Mouse (Mus musculus) ES-Bruce4 (cell line): ENCODE measurements around the gene Piwil4. TPM values are rescaled to one million over a fixed set of nuclear protein-coding genes. Genes with fewer than 3 reads are reported as not detected.

ENCODE experiments used
- H3K27ac ChIP-seq: 2 replicates; pipeline ENCODE4 v1.5.1; 2012; ENCODE audit warnings: low read length, inconsistent platforms; ENCODE audit not compliant: insufficient read depth
- H3K27me3 ChIP-seq: 2 replicates; pipeline ENCODE4 v1.6.1; 2012; ENCODE audit warnings: mild to moderate bottlenecking, low read length, inconsistent platforms; ENCODE audit not compliant: control insufficient read depth, poor library complexity, insufficient read depth, severe bottlenecking
- H3K36me3 ChIP-seq: 2 replicates; pipeline ENCODE4 v1.6.1; 2012; ENCODE audit warnings: inconsistent platforms, mild to moderate bottlenecking, low read length, moderate library complexity; ENCODE audit not compliant: control insufficient read depth, poor library complexity, insufficient read depth, severe bottlenecking
- H3K4me1 ChIP-seq: one replicate; pipeline ENCODE4 v1.8.1; 2011; ENCODE audit warnings: low read length; ENCODE audit not compliant: control insufficient read depth, insufficient read depth
- H3K4me3 ChIP-seq: 2 replicates; pipeline ENCODE4 v1.5.1; 2011; ENCODE audit warnings: low read depth, mild to moderate bottlenecking, low read length
- H3K9ac ChIP-seq: 2 replicates; pipeline ENCODE4 v1.6.1; 2012; ENCODE audit warnings: low read depth, mild to moderate bottlenecking, inconsistent platforms; ENCODE audit not compliant: poor library complexity, severe bottlenecking
- H3K9me3 ChIP-seq: replicated peaks from 2 replicates; pipeline ENCODE4 v1.6.1; 2012; ENCODE audit warnings: mild to moderate bottlenecking, low read length, inconsistent platforms; ENCODE audit not compliant: control insufficient read depth, poor library complexity, insufficient read depth, severe bottlenecking
- CTCF ChIP-seq: IDR thresholded peaks from one replicate; pipeline ENCODE4 v1.8.1; 2011; ENCODE audit warnings: low read depth, low read length
- EP300 ChIP-seq: IDR thresholded peaks from 2 replicates; pipeline ENCODE4 v1.6.1; 2011; ENCODE audit warnings: low read depth, low read length; ENCODE audit not compliant: insufficient read depth
- POLR2A ChIP-seq: IDR thresholded peaks from one replicate; pipeline ENCODE4 v1.8.1; 2011; ENCODE audit warnings: low read length; ENCODE audit not compliant: insufficient read depth
- polyA plus RNA-seq: library from polyadenylated mRNA; stranded (reverse); fragments of >200 nt; gene quantifications from 2 replicates; pipeline ENCODE4 v1.2.4, GENCODE M21; 2011; ENCODE audit warnings: low read depth; ENCODE audit not compliant: missing spikeins, insufficient read depth, insufficient read length

Gene Piwil4
- polyA plus RNA-seq, 1 experiment = not detected

DNA sequence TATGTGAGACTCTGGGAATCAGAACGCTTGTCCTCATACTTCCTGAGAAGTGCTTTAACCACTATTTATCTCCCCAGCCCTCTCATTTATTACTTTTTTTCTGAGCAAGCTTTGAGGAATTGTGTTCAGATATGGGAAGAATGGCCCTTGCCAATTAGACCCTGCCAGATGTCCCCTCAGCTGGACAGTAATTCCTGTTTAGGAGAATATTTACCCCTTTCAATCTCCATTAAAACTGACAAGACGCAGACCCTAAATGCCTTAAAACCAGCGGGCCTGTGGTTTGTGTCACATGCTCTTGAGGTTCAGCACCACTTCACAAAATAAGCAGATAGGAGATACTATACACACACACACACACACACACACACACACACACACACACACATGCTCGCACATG, 56.2 kb downstream of the Piwil4 start:
- Histone ChIP-seq H3K9me3 (no peaks in the 10 kb centered on the region), H3K4me1 (peaks cover 6% of the 10 kb centered on the region), H3K27me3 (no peaks in the 10 kb centered on the region), H3K36me3 (no peaks in the 10 kb centered on the region), H3K4me3 (no peak overlapping the region), H3K9ac (no peak overlapping the region), H3K27ac (no peak overlapping the region)
- TF ChIP-seq CTCF (no peak), POLR2A (no peak), EP300 (no peak)

DNA sequence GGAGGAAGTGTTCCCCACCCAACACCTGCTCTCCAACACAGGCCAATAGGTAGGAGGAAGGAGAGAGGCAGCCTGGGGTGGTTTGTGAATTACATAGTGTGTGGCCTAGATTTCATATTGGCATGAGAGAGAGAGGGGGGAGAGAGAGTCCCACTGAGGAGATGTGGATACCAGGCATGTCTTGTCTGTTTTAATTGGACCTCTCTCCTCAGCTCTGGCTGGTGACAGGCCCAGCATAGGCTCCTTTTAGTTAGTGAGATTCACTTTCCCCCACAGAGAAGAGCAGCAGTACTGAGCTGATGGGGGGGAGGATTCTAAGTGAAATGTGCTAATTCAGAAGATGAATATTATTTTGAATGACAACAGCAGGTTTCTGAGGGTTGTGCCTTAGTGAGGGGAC, 57.8 kb downstream of the Piwil4 start:
- Histone ChIP-seq H3K27me3 (no peaks in the 10 kb centered on the region), H3K36me3 (no peaks in the 10 kb centered on the region), H3K4me1 (peaks cover 6% of the 10 kb centered on the region), H3K9ac (no peak overlapping the region), H3K4me3 (no peak overlapping the region), H3K9me3 (no peaks in the 10 kb centered on the region), H3K27ac (no peak overlapping the region)
- TF ChIP-seq CTCF (no peak), POLR2A (no peak), EP300 (no peak)

DNA sequence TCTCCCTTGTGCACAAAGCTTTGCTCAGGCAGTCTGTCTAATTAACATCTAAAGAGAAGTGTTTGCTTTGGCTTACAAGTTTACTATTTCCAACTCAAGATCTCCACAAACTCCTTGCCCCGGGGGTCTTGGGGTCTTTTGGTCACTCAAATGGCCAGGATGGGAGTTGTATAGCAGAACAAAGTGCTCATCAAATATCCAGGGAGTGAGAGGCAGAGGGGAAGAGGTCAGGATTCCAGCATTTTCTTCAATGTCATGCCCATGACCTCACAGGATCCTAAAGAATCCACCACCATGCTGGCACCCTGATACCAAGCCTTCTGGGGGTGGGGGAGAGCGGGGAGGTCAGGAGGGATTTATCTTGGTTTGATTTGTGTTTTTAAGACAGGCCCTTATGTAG, 59.9 kb downstream of the Piwil4 start:
- Histone ChIP-seq H3K4me1 (peaks cover 6% of the 10 kb centered on the region), H3K27me3 (no peaks in the 10 kb centered on the region), H3K4me3 (no peak overlapping the region), H3K9ac (no peak overlapping the region), H3K9me3 (no peaks in the 10 kb centered on the region), H3K36me3 (no peaks in the 10 kb centered on the region), H3K27ac (peak overlapping the region; percentile 85)
- TF ChIP-seq CTCF (no peak), POLR2A (no peak), EP300 (peak; percentile 83; the same call in 1 of the 2 replicates)

DNA sequence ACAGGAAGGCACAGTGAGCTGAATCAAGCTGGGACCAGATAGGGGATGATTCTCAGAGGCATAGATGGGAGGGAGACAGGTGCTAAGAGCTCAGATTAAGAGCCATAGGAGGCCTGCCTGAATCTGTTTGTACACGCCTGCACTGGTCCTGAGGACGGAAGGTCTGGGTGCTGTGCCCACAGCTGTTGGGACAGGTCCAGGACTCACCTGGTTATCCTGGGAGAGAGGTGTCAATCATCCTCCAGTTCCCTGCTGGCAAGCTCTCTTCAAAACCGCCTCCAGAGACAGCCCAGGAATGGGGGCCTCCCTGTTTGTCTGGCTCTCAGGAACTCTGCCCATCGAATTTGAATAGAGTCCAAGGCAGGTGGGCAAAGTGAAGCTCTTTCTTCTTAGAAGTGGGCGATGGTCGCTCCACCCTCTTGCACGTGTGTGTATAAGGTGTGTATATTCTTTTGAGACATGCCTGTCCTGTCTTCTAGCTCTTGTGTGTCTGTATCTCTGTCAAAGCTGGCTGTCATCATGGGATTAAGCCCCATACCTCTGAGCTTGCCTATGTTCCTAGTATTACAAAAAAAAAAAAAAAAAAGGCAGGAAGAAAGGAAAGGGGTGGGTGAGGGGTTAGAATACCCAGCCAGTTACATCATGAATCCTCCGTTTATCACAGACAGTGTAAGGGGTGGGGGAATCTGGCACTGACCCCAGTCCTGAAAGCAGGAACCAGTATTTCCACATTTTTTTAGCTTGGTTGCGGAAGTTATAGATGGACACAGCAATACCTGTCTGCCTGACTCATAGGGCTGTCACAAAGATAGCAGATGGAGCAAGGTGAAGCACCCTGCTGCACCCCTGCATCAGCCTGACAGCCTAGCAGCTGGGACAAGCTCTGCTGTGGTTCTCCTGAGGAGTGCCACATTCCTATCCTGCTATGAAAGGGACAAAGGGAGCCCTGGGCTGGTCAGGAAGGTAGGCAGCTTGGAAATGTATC, 64.5 kb downstream of the Piwil4 start:
- Histone ChIP-seq H3K4me1 (peaks cover 4% of the 10 kb centered on the region), H3K36me3 (no peaks in the 10 kb centered on the region), H3K27me3 (no peaks in the 10 kb centered on the region), H3K4me3 (no peak overlapping the region), H3K9me3 (no peaks in the 10 kb centered on the region), H3K27ac (no peak overlapping the region; the same call in 1 of the 2 replicates), H3K9ac (no peak overlapping the region)
- TF ChIP-seq CTCF (no peak), POLR2A (no peak), EP300 (peak; percentile 81)

DNA sequence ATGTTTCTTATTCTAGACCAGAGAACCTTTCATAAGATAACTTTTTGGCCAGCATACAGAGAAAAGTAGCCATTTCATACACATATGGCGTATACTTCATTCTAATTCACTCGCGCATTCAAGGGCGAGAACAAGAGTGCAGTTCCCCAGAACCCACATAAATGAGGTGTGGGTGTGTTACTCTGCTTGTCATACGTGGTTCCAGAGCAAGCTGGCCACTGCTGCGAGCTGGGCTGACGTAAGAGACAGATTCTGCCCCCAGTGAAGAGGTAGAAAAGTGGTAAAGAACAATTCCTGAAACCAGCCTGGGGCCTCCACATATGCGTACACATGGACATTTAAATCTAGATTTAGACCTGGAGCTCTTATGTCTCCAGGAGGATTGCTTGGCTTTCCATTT, 66.0 kb downstream of the Piwil4 start:
- Histone ChIP-seq H3K9me3 (no peaks in the 10 kb centered on the region), H3K36me3 (no peaks in the 10 kb centered on the region), H3K4me3 (no peak overlapping the region), H3K9ac (no peak overlapping the region), H3K27me3 (no peaks in the 10 kb centered on the region), H3K27ac (no peak overlapping the region), H3K4me1 (peaks cover 2% of the 10 kb centered on the region)
- TF ChIP-seq EP300 (no peak), CTCF (no peak), POLR2A (no peak)

DNA sequence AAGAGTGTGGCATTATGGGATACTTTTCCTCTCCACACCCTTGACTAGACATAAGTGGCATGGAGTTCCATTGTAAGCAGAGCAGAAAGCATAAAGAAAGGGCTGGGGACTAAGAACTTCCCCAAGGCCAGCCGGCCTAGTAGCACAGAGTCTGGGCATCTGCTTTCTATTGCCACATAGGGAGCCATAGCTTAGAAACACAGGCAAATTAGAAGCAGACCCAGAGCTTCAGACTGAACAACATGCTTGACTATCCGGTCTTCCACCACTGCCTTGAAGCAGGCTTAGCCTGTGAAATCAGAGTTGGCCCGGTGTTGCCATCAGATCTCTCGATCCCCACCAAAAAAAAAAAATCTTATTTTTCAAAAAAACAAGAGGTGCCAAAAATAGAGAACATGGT, 67.4 kb downstream of the Piwil4 start:
- H3K27ac ChIP-seq = no peak overlapping the region
- peaks cover 2% of the 10 kb centered on the region for H3K4me1 ChIP-seq
- no peak for TF ChIP-seq CTCF
- TF ChIP-seq POLR2A = no peak
- no peaks in the 10 kb centered on the region for H3K36me3 ChIP-seq
- H3K9ac ChIP-seq = no peak overlapping the region
- H3K4me3 ChIP-seq = no peak overlapping the region
- H3K27me3 ChIP-seq = no peaks in the 10 kb centered on the region
- no peaks in the 10 kb centered on the region for H3K9me3 ChIP-seq
